Mouse (Mus musculus) lung, postnatal 0 days (tissue): ENCODE measurements around the gene Dpp8.

Experiments used
- CTCF ChIP-seq: IDR thresholded peaks from 2 replicates; pipeline ENCODE4 v1.5.1; 2016; ENCODE audit warnings: antibody characterized with exemption, mild to moderate bottlenecking
- EP300 ChIP-seq: IDR thresholded peaks from 2 replicates; pipeline ENCODE4 v1.6.1; 2016; ENCODE audit warnings: antibody characterized with exemption, mild to moderate bottlenecking, control low read depth

DNA sequence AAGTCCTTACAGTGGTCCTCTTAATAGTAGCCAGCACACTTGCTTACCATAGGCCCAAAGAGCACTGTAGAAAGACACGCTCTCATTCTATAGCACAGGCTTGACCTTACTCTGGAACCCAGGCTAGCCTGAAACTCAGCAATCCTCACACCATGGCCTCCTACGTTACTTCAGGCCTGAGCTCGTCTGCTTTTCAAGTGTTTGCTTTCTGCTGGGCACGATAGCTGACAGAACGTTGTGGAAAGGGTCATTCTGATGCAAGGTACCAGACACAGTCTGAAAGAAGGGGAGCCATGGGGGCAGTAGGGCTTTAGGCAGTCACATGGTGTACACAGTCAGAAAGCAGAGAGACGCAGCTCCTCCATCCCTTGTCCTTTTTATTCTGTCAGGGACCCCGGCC, 32.0 kb downstream of the Dpp8 start:
- TF ChIP-seq CTCF: no peak
- TF ChIP-seq EP300: no peak
